Mouse (Mus musculus) liver, adult (tissue): ENCODE measurements around the gene Adam33.

Source experiments
- GATA4 ChIP-seq: IDR thresholded peaks from 2 replicates; pipeline ENCODE4 v1.6.1; 2014; ENCODE audit warnings: mild to moderate bottlenecking, low read length; ENCODE audit not compliant: insufficient replicate concordance

Gene Adam33

GRCm38 (mm10) chr2:131063404-131063864, at the start of gene Adam33:
Gene Adam33, minus strand, starts transcription at chr2:131063814.
- TF ChIP-seq GATA4 = no peak

GRCm38 (mm10) chr2:131105989-131106388, 42.4 kb upstream of the Adam33 start:
- TF ChIP-seq GATA4 = no peak

- TF ChIP-seq GATA4 = no peak
Measured at GRCm38 (mm10) chr2:131104021-131104420, 40.4 kb upstream of the Adam33 start.

GRCm38 (mm10) chr2:131101530-131101929, 37.9 kb upstream of the Adam33 start:
- TF ChIP-seq GATA4 = no peak

- no peak for TF ChIP-seq GATA4
Measured at GRCm38 (mm10) chr2:131097087-131097486, 33.5 kb upstream of the Adam33 start.

- no peak; the same call in 1 of the 2 replicates for TF ChIP-seq GATA4
Measured at GRCm38 (mm10) chr2:131096101-131096795, 32.6 kb upstream of the Adam33 start.

- TF ChIP-seq GATA4 = no peak
Measured at GRCm38 (mm10) chr2:131094823-131095222, 31.2 kb upstream of the Adam33 start.

GRCm38 (mm10) chr2:131093577-131093976, 30.0 kb upstream of the Adam33 start:
- no peak for TF ChIP-seq GATA4

GRCm38 (mm10) chr2:131090852-131091251, 27.2 kb upstream of the Adam33 start:
- peak; percentile 68; the same call in 1 of the 2 replicates for TF ChIP-seq GATA4

GRCm38 (mm10) chr2:131089634-131090033, 26.0 kb upstream of the Adam33 start:
- TF ChIP-seq GATA4 = no peak

- TF ChIP-seq GATA4 = no peak
Measured at GRCm38 (mm10) chr2:131088581-131088980, 25.0 kb upstream of the Adam33 start.

- no peak for TF ChIP-seq GATA4
Measured at GRCm38 (mm10) chr2:131086667-131087390, 23.2 kb upstream of the Adam33 start, which contains the start of gene Siglec1. Gene Siglec1, minus strand, starts transcription at chr2:131086765.

- no peak for TF ChIP-seq GATA4
Measured at GRCm38 (mm10) chr2:131084206-131084605, 20.6 kb upstream of the Adam33 start.

- TF ChIP-seq GATA4 = no peak
Measured at GRCm38 (mm10) chr2:131080507-131080906, 16.9 kb upstream of the Adam33 start.

GRCm38 (mm10) chr2:131072536-131072935, 8.9 kb upstream of the Adam33 start:
- TF ChIP-seq GATA4 = no peak

- TF ChIP-seq GATA4 = no peak
Measured at GRCm38 (mm10) chr2:131067481-131067880, 3.9 kb upstream of the Adam33 start.
